Mouse (Mus musculus) stomach, postnatal 0 days (tissue): ENCODE measurements around the gene Obp2b. TPM values are rescaled to one million over a fixed set of nuclear protein-coding genes. Genes with fewer than 3 reads are reported as not detected.

ENCODE experiments used
- ATAC-seq: fragments of 200-750 bp; cut with Nextera tagmentation; 2 replicates; pipeline ENCODE4 v1.8.0; 2017; ENCODE audit not compliant: low FRiP score, low TSS enrichment
- DNase-seq: peaks from one replicate; pipeline ENCODE4 v3.0.0-alpha.2; 2016; ENCODE audit warnings: low spot score
- H3K27ac ChIP-seq: fragments of 300-500 bp; sonication (generic); replicated peaks from 2 replicates; pipeline ENCODE4 v1.5.1; 2014; ENCODE audit warnings: mild to moderate bottlenecking, control low read depth
- H3K27me3 ChIP-seq: fragments of 300-500 bp; sonication (generic); 2 replicates; pipeline ENCODE4 v1.6.1; 2014; ENCODE audit warnings: low read length; ENCODE audit not compliant: control insufficient read depth, insufficient read depth
- H3K36me3 ChIP-seq: fragments of 300-500 bp; sonication (generic); 2 replicates; pipeline ENCODE4 v1.6.1; 2014; ENCODE audit warnings: low read length, mixed read lengths; ENCODE audit not compliant: control insufficient read depth, insufficient read depth
- H3K4me1 ChIP-seq: fragments of 300-500 bp; sonication (generic); replicated peaks from 2 replicates; pipeline ENCODE4 v1.6.1; 2014; ENCODE audit warnings: antibody characterized with exemption; ENCODE audit not compliant: control insufficient read depth, insufficient read depth
- H3K4me2 ChIP-seq: fragments of 300-500 bp; sonication (generic); replicated peaks from 2 replicates; pipeline ENCODE4 v1.6.1; 2014; ENCODE audit warnings: low read depth, mild to moderate bottlenecking, control low read depth, moderate library complexity
- H3K4me3 ChIP-seq: fragments of 300-500 bp; sonication (generic); 2 replicates; pipeline ENCODE4 v1.5.1; 2014; ENCODE audit warnings: low read depth, low read length, control low read depth
- H3K9ac ChIP-seq: fragments of 300-500 bp; sonication (generic); 2 replicates; pipeline ENCODE4 v1.6.1; 2014; ENCODE audit warnings: mild to moderate bottlenecking, low read length, control low read depth, mixed read lengths
- H3K9me3 ChIP-seq: fragments of 300-500 bp; sonication (generic); 2 replicates; pipeline ENCODE4 v1.6.1; 2016; ENCODE audit warnings: low read length; ENCODE audit not compliant: control insufficient read depth
- CTCF ChIP-seq: IDR thresholded peaks from 2 replicates; pipeline ENCODE4 v1.5.1; 2016; ENCODE audit warnings: antibody characterized with exemption, low read depth, mild to moderate bottlenecking, moderate library complexity
- EP300 ChIP-seq: optimal IDR thresholded peaks from 2 replicates; pipeline ENCODE3; 2016; ENCODE audit warnings: antibody characterized with exemption
- WGBS: fragments of 180-500 bp; shearing (Covaris S2); extraction: QIAGEN DNeasy Blood & Tissue Kit; methylation state at CpG from one replicate; pipeline ENCODE4 v1.1.7; 2014; 5-methylcytosine and 5-hydroxymethylcytosine counted together
- polyA plus RNA-seq: library from polyadenylated mRNA; unstranded; fragments of >200 nt; fragmentation: Nextera tagmentation; extraction: Ambion mirVana; gene quantifications from 2 replicates; pipeline ENCODE4 v1.2.1, GENCODE M21; 2015

The Obp2b gene
- polyA plus RNA-seq, 1 experiment from 2014 or later, result not detected

- Histone ChIP-seq H3K4me1 (no peaks in the 10 kb centered on the region), H3K4me2 (no peak overlapping the region), H3K27me3 (no peaks in the 10 kb centered on the region), H3K9me3 (no peaks in the 10 kb centered on the region), H3K4me3 (no peak overlapping the region), H3K36me3 (no peaks in the 10 kb centered on the region), H3K9ac (no peak overlapping the region), H3K27ac (no peak overlapping the region)
- DNase-seq (no peak), ATAC-seq (no peak)
- TF ChIP-seq CTCF, result no peak
- no peak for TF ChIP-seq EP300
These were observed 19.6 kb upstream of the Obp2b start for GRCm38 (mm10) chr2:25717222-25717621.

- TF ChIP-seq CTCF, result no peak
- no peak for TF ChIP-seq EP300
- Histone ChIP-seq H3K36me3 (no peaks in the 10 kb centered on the region), H3K4me1 (no peaks in the 10 kb centered on the region), H3K27ac (no peak overlapping the region), H3K9ac (no peak overlapping the region), H3K4me2 (no peak overlapping the region), H3K27me3 (no peaks in the 10 kb centered on the region), H3K4me3 (no peak overlapping the region), H3K9me3 (no peaks in the 10 kb centered on the region; the same call in 1 of the 2 replicates)
- 37% methylated on average over 2 of the region's 2 CpGs for WGBS
- ATAC-seq (no peak), DNase-seq (no peak)
These were observed 3.4 kb upstream of the Obp2b start for GRCm38 (mm10) chr2:25733199-25733930.

- ATAC-seq (no peak), DNase-seq (no peak)
- Histone ChIP-seq H3K9me3 (no peaks in the 10 kb centered on the region), H3K9ac (no peak overlapping the region), H3K4me3 (no peak overlapping the region), H3K36me3 (no peaks in the 10 kb centered on the region), H3K27me3 (no peaks in the 10 kb centered on the region), H3K4me1 (no peaks in the 10 kb centered on the region), H3K4me2 (no peak overlapping the region), H3K27ac (no peak overlapping the region)
- TF ChIP-seq CTCF (no peak), EP300 (no peak)
- 64% methylated on average over 1 of the region's 1 CpGs for WGBS
These were observed 4.9 kb downstream of the Obp2b start for GRCm38 (mm10) chr2:25741671-25742070.

GRCm38 (mm10) chr2:25754201-25754600, 17.4 kb downstream of the Obp2b start:
- Histone ChIP-seq H3K9me3 (no peaks in the 10 kb centered on the region), H3K4me3 (no peak overlapping the region), H3K36me3 (no peaks in the 10 kb centered on the region), H3K4me1 (no peaks in the 10 kb centered on the region), H3K4me2 (no peak overlapping the region), H3K9ac (no peak overlapping the region), H3K27ac (no peak overlapping the region), H3K27me3 (no peaks in the 10 kb centered on the region)
- ATAC-seq, result no peak
- no peak for DNase-seq
- TF ChIP-seq EP300 (no peak), CTCF (no peak)
- WGBS, result 90% methylated on average over 1 of the region's 1 CpGs

GRCm38 (mm10) chr2:25758064-25758625, 21.3 kb downstream of the Obp2b start:
- TF ChIP-seq CTCF, result no peak
- Histone ChIP-seq H3K36me3 (no peaks in the 10 kb centered on the region), H3K27ac (no peak overlapping the region), H3K27me3 (no peaks in the 10 kb centered on the region), H3K4me2 (no peak overlapping the region), H3K9ac (no peak overlapping the region), H3K4me1 (no peaks in the 10 kb centered on the region), H3K4me3 (no peak overlapping the region), H3K9me3 (no peaks in the 10 kb centered on the region)
- DNase-seq, result no peak
- no peak for ATAC-seq
- WGBS, result 65% methylated on average over 4 of the region's 4 CpGs

GRCm38 (mm10) chr2:25765269-25765668, 28.5 kb downstream of the Obp2b start, which contains the start of gene Lcn3:
Gene Lcn3, plus strand, starts transcription at chr2:25765569.
- 25% methylated on average over 2 of the region's 2 CpGs for WGBS
- TF ChIP-seq EP300, result no peak
- no peak for TF ChIP-seq CTCF
- DNase-seq, result no peak

More at GRCm38 (mm10) chr2:25765269-25765668, 28.5 kb downstream of the Obp2b start, which contains the start of gene Lcn3:
- Histone ChIP-seq H3K4me1 (no peaks in the 10 kb centered on the region), H3K4me2 (no peak within 1 kb of the TSS), H3K9me3 (no peaks in the 10 kb centered on the region), H3K4me3 (no peak within 1 kb of the TSS), H3K27ac (no peak within 1 kb of the TSS), H3K9ac (no peak within 1 kb of the TSS), H3K36me3 (no peaks in the 10 kb centered on the region), H3K27me3 (no peaks in the 10 kb centered on the region)
- no peak for ATAC-seq
